Mouse (Mus musculus): ENCODE measurements at regions not wholly inside any gene's neighbourhood (a gene's known extent, or its start where the extent isn't known, plus 50 kb on each side); places are given as distances from the start of the nearest gene placed in this dataset.
"Not testable (repeated sequence)": the region's sequence is repeated elsewhere in the genome, so short reads cannot be mapped to it uniquely, and the experiment has no call there.

DNA sequence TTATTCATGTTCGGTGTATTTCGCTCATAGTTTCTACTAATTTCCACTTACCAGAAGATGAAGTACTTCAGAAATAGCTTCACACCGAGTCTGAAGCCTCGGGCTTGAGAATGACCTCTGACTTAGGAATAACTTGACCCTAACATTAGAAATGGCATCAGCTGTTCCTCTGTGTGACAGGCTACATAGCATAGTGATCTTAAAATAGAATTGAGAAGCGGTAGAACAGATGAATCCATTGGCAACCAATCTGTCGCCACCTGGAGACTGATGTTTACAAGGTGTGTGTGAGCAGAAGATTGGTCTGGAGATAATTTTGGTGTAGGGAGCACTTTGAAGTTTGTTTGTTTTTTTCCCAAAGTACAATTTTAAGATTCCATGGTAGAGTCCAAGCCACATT is 60.9 kb upstream of the Ahi1 start:
- no peak for DNase-seq

- DNase-seq: no peak
Observed at GRCm38 (mm10) chr10:20883618-20884017, 68.7 kb upstream of the Ahi1 start.

DNA sequence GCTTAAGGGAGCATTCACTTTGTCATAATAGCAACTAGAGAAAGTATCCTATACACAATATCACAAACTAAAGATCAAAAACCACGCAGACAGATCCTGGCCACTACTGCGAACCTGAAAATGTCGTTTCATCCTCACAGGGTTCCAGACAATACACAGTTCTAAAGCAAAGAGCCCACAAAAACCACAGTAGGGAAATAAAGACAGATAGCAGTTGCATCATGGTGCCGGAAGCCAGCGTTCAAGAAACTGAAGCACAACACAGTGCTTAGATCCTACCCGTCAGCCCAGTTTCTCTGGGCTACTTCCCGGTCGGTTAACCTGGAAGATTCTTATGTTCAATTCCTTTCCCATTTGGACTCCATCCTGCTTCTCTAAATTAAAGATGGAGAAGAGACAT is 69.7 kb upstream of the Ahi1 start:
- DNase-seq: no peak

- no peak for DNase-seq
Observed at GRCm38 (mm10) chr10:20880251-20880650, 72.1 kb upstream of the Ahi1 start.

- no peak for DNase-seq
Observed at GRCm38 (mm10) chr10:20879482-20879881, 72.9 kb upstream of the Ahi1 start.

DNA sequence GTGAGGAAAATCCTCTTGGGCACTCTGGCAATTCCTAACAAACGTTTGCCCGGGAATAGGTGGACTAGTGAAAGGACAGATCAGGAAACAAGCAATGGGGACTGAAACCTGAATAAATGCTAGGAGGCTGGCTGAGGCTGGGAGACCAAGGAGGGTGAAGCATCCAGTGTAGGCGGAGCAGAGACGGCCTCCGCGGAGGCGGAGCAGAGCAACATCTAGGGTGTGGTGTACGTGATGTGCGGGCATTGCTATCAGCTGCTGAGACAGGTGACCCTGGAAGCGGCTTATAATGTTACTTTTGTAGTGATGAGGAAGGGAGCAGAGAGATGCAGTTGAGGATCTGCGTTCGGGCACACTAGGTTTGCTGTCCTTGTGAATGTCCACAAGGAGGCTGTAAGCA is 85.3 kb upstream of the Ahi1 start:
- DNase-seq: no peak

- DNase-seq: no peak
Observed at GRCm38 (mm10) chr10:20865031-20865430, 87.3 kb upstream of the Ahi1 start.

DNA sequence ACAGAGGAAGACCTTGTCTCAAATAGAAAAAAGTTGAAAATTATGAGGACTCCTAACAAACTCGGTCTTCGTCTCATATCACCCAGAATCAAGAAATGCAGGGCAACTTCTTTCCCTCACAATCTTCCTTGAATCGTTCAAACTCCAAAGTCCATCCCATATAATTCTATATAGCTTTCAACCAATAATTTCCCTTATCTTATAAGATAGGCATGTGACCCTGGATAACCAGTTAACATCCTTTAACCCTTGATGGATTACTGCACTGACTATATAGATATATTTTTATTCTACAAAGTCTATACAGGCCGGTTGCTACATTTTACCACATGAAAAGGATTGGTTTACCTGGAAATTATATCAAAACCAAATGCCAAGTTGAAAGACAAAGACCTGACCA is 94.9 kb upstream of the Ahi1 start:
- DNase-seq: no peak

DNA sequence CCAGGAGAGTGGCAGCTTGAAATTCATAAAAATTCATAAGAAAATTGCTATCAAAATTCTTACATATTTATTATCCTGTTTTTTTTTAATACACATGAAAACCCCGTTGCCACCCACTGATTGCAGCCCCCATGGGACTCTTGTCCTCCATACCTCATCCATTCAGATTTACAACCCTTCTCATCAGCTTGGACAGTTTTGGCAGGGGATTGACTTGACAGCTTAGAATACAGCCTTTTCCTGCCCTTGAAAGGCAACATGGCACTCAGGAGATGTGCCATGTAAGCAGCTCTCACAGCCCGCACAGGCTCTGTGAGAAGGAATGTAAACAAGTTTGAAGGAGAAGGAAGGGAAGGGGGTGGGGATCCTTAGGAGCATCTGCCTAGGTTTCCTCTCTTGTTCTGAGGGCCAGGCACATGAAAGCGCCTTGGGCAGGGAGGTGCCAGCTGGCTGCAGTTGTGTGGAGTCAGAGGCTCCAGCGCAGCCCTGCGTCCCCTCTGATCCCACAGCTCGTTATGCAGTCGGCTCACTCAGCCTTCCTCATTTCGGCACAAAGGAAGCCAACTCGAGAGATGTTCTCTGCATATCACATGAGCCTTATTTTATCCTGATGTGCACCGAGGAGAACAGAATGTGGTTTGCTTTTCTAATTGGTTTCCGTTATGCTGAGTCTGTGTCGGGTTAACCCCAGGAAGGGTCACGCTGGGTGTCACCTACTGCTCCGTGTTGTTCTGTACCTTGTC is 97.6 kb upstream of the Ahi1 start:
- peak; percentile 6 for DNase-seq

- DNase-seq: no peak
Observed at GRCm38 (mm10) chr10:20847287-20847686, 105.1 kb upstream of the Ahi1 start.

DNA sequence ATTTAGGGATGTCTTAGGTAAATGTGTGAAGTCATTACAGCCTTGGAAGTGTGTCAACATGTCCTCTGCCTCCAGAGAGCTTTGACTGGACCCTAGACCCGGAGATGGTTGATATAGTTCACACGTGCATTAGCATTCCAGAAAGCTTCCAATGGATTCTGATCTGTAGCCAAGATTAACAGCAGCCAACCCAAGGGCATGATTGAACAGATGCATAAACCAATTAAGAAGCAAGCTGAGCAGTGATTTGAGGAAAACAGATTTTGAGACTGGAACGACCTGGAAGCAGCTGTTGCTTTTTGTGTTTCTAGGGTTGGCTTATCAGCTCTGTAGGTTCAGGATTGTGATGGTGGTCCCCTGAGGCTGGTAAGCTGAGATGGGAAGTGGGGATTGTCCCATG is 109.1 kb upstream of the Ahi1 start:
- DNase-seq: no peak

DNA sequence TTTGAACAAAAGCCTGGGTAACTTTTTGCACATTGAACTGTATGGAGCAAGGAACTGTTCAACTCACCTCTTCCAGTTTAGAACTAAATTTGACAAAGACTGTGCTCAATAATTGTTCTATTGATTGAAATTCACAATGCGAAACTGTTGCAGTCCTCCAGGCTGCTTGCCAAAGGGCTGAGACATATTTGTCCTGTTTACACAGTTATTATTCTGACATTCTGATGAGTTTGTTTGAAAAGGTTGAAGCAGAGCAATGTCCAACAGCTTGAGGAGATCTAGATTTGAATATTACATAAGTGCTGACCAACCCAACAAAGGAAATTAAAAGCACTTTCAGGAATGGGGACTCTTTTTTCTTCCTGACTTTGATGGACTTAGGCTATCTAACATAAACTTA is 110.2 kb upstream of the Ahi1 start:
- DNase-seq: no peak

DNA sequence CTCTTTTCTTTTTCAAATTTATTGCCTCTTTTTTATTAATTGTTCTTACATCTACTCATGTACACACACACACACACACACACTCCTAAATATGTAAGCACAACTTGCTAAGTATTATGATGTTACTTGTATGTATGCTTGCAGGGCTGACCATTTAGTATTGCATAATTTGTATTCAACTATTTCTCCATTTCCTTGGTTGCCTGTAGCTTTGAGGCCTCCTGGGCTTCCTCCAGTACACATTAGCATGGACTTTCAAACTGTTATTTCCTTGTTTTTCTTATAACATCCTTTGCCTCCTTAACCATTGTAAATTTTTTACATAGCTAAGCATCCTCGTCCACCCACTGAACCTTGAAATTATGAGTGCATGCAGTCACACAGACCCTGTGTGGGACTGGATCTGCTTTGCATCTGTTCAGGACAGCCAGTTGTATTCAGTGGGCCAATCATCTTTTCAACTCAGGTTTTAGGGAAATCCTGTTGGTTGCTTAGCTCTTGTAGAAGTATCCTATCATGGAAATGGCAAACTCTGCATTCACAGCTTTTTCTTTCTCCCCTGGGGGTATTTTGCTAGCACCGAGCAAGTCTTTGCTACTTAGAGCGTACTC is 110.8 kb upstream of the Ahi1 start:
- no peak for DNase-seq

- DNase-seq: no peak
Observed at GRCm38 (mm10) chr10:20838685-20839425, 113.5 kb upstream of the Ahi1 start.

DNA sequence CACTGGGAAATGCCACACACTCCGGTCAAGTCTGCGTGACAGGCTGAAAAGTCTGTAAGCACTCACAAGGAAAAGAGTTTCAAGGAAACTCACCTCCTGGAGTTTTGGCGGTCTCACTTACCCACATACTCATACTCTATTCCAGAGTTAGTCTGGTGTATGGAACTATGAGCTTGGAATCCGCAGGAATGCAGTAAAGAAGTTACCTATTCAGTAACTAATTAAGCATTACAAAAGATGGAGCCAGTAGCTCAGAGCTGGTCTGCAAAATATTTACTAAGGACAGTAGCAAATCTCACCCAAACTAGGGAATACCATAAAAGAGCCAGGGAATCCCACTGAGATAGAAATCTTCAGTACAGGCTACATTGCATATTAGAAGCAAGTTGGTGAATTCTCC is 111.9 kb upstream of the Pde7b start:
- not testable (repeated sequence) for DNase-seq

DNA sequence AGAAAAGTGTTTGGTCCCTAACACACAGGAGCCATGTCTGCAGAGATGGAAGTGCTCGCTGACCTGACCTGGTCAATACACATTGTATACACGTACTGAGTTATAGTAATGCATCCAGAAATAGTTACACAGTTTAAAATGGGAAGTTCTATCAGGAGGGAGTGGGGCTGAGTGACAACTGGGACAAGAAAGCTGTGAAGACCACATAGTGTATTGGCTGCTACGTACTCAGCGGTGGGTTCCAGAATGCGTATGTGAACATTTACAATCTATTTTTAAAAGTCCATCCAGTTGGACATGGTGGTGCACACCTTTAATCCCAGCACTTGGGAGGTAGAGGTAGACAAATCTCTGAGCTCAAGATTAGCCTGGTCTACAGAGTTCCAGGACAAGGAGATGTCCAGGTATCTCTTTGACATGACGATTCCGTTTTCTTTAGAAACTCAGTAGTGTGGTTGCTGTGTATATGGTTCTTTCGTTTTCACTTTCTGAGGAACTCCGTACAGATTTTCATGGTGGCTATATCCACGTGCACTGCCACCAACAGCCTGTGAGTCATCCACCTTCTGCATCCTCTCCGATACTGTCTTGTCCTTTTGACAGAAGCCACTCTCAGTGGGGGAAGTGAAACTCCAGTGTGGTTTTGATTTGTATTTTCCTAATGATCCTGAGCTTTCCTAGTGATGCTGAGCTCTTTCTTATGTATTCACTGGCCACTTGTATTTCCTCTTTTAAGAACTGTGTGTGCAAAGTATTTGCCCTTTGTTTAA is 110.1 kb upstream of the Pde7b start:
- no peak for DNase-seq

DNA sequence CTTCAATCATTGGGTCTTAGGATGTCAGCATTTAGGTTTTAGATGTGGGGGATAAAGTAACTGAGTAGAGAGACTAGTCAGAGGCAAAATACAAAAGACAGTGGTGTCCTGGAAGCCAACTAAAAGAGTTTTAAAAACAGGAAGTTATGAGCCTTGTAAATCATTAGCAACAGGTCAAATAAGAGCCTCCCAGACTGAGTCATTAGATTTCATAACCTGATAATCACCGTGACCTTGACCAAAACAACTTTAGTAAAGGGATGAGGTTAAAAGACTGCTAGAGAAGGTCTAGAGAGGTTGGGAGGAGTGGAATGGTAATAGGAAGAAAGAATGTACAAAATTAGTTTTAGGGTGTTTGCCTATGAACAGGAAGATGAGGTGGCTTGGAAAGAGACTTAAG is 103.4 kb upstream of the Pde7b start:
- no peak for DNase-seq

- no peak for DNase-seq
Observed at GRCm38 (mm10) chr10:20827473-20827872, 102.6 kb upstream of the Pde7b start.

- DNase-seq: no peak
Observed at GRCm38 (mm10) chr10:20818548-20818947, 93.7 kb upstream of the Pde7b start.

GRCm38 (mm10) chr10:20799792-20800191 is 74.9 kb upstream of the Pde7b start:
- no peak for DNase-seq

DNA sequence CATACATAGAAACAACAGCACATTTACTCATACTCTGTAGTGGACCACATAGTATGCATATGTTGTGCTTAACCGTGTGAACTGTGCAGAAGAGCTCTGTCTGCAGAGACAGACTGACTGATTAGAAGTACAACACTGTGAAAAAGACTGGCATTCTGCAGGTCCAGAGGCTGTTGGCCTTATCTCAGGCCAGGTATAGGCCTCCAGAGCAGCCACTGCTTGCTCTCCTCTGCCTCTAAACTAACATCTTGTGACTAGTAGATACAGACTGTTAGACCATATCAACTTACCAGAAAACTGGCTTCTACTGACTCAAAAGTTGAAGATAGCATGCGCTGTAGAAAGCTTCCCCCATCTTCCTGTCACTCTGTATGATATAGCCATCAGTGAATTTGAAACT is 73.5 kb upstream of the Pde7b start:
- no peak for DNase-seq

GRCm38 (mm10) chr10:20793956-20794355 is 69.1 kb upstream of the Pde7b start:
- DNase-seq: no peak

- DNase-seq: no peak
Observed at GRCm38 (mm10) chr10:20780946-20781345, 56.1 kb upstream of the Pde7b start.
